Mouse (Mus musculus) ES-E14 (cell line): ENCODE measurements around the gene Pcmt1.

Experiments
- CHD2 ChIP-seq: IDR thresholded peaks from 2 replicates; pipeline ENCODE4 v1.6.1; 2014; ENCODE audit warnings: mild to moderate bottlenecking, low read depth, low read length, inconsistent platforms
- HCFC1 ChIP-seq: IDR thresholded peaks from 2 replicates; pipeline ENCODE4 v1.6.1; 2012; ENCODE audit warnings: low read length, inconsistent platforms, borderline replicate concordance; ENCODE audit not compliant: insufficient read depth
- MAFK ChIP-seq: IDR thresholded peaks from 2 replicates; pipeline ENCODE4 v1.6.1; 2014; ENCODE audit warnings: mild to moderate bottlenecking, low read depth, low read length, inconsistent platforms; ENCODE audit not compliant: insufficient read depth
- ZC3H11A ChIP-seq: IDR thresholded peaks from 2 replicates; pipeline ENCODE4 v1.6.1; 2012; ENCODE audit warnings: low read depth, mild to moderate bottlenecking, inconsistent platforms, low read length, borderline replicate concordance
- ZNF384 ChIP-seq: IDR thresholded peaks from 2 replicates; pipeline ENCODE4 v1.6.1; 2012; ENCODE audit warnings: low read depth, low read length, inconsistent platforms

GRCm38 (mm10) chr10:7727011-7727410 is 46.1 kb upstream of the Pcmt1 start:
- TF ChIP-seq MAFK: no peak
- no peak for TF ChIP-seq ZC3H11A
- TF ChIP-seq ZNF384: no peak
- no peak for TF ChIP-seq HCFC1
- TF ChIP-seq CHD2: no peak
